ENCODE assay signal across 8 mouse cellular contexts in genomic region chr7:122015105-122015504, GRCm38 (mm10). TPM values are rescaled to one million over a fixed set of nuclear protein-coding genes. Genes with fewer than 3 reads are reported as not detected.
A peak's percentile ranks its signal among the peaks of the same experiment; 100 is the strongest.
DNase-seq lines count a peak whose midpoint lies in the region; ATAC-seq and TF ChIP-seq lines count a peak whose summit lies in the region.

No protein-coding gene starts in this region.

- peaks cover 42% of the 10 kb centered on the region for H3K4me1 ChIP-seq in intestine, embryonic 16.5 days (ENCODE audit: control insufficient read depth, insufficient read depth, low read length)
- H3K4me1 ChIP-seq in liver, postnatal 0 days (ENCODE audit: insufficient read depth): peaks cover 54% of the 10 kb centered on the region

- H3K9me3 ChIP-seq in intestine, embryonic 16.5 days (ENCODE audit: control insufficient read depth, low read length): no peaks in the 10 kb centered on the region
- no peaks in the 10 kb centered on the region for H3K9me3 ChIP-seq in liver, postnatal 0 days (ENCODE audit: low read length)

- 29% methylated on average over 8 of the region's 8 CpGs for WGBS in intestine, embryonic 16.5 days
- WGBS in liver, postnatal 0 days (ENCODE audit: insufficient replicate concordance): 40% methylated on average over 8 of the region's 8 CpGs

- DNase-seq in urinary bladder, adult 2 months (ENCODE audit: low spot score): peak; percentile 29
- no peak for DNase-seq in urinary bladder, postnatal 10 days (ENCODE audit: low spot score)
- DNase-seq in gastrocnemius, adult 8-10 months (ENCODE audit: low spot score in 2 of 2): peak; percentile 17 to 22
- DNase-seq in liver, postnatal 0 days: peak; percentile 30
- DNase-seq in yolk sac, embryonic 10.5 days (ENCODE audit: low spot score): peak; percentile 85
- DNase-seq in right cerebral cortex, postnatal 4 days: no peak

- H3K36me3 ChIP-seq in intestine, embryonic 16.5 days (ENCODE audit: control insufficient read depth, insufficient read depth, low read length): peaks cover 16% of the 10 kb centered on the region; the same call in 1 of the 2 replicates
- peaks cover 15% of the 10 kb centered on the region for H3K36me3 ChIP-seq in liver, postnatal 0 days (replicated peaks; ENCODE audit: insufficient read depth, low read length)

- TF ChIP-seq CTCF in liver, postnatal 0 days (IDR thresholded peaks at IDR 0.05; ENCODE audit: low read depth): peak; percentile 35

- no peak for TF ChIP-seq EP300 in liver, postnatal 0 days (IDR thresholded peaks at IDR 0.05; ENCODE audit: low read depth)

- H3K27me3 ChIP-seq in intestine, embryonic 16.5 days (replicated peaks; ENCODE audit: control insufficient read depth, insufficient read depth, low read length): no peaks in the 10 kb centered on the region
- no peaks in the 10 kb centered on the region for H3K27me3 ChIP-seq in liver, postnatal 0 days (ENCODE audit: insufficient read depth, low read length)

- H3K27ac ChIP-seq in intestine, embryonic 16.5 days (ENCODE audit: low read length): peak overlapping the region; percentile 79
- peak overlapping the region; percentile 75 for H3K27ac ChIP-seq in liver, postnatal 0 days (ENCODE audit: low read depth)

- H3K4me2 ChIP-seq in intestine, embryonic 16.5 days (ENCODE audit: low read depth, low read length): peak overlapping the region; percentile 41; the same call in 1 of the 2 replicates
- peak overlapping the region; percentile 58 for H3K4me2 ChIP-seq in liver, postnatal 0 days (ENCODE audit: low read depth, low read length)

- H3K9ac ChIP-seq in intestine, embryonic 16.5 days (ENCODE audit: low read depth, low read length): peak overlapping the region; percentile 55
- peak overlapping the region; percentile 53 for H3K9ac ChIP-seq in liver, postnatal 0 days (replicated peaks)

- ATAC-seq in intestine, embryonic 16.5 days: peak; percentile 59
- ATAC-seq in liver, postnatal 0 days: peak; percentile 45
- ATAC-seq in monocyte, adult 5-6 weeks (replicated peaks; ENCODE audit: insufficient number of reproducible peaks, low FRiP score, low TSS enrichment, poor library complexity, severe bottlenecking): no peak

- peak overlapping the region; percentile 15; the same call in 1 of the 2 replicates for H3K4me3 ChIP-seq in intestine, embryonic 16.5 days (ENCODE audit: low read length)
- peak overlapping the region; percentile 11; the same call in 1 of the 2 replicates for H3K4me3 ChIP-seq in liver, postnatal 0 days (ENCODE audit: low read depth, low read length)

RNA-seq across cellular contexts. Expression of gene Gga2, which starts 5.9 kb away (rescaled TPM):
- 62.1 and 62.7 TPM in 2 replicates for polyA plus RNA-seq in urinary bladder, adult 2 months (2012; rRNA removed)
- 10 to 100 TPM; 13.3 to 17.0 (median 15.2) TPM for total RNA-seq in gastrocnemius, adult 8-10 months (2022)
- polyA plus RNA-seq in intestine, embryonic 16.5 days (2015; fragmentation: Nextera tagmentation; extraction: Ambion mirVana): 118 and 132 TPM in 2 replicates
- polyA plus RNA-seq in liver, postnatal 0 days (2015; fragmentation: Nextera tagmentation; extraction: Ambion mirVana): 9.7 and 10.1 TPM in 2 replicates
- 6.1 to 7.8 TPM (median 7.4 TPM) in 3 replicates for total RNA-seq in monocyte, adult 5-6 weeks (2017)

RNA-seq across cellular contexts. Expression of gene Cog7, which starts 33.6 kb away (rescaled TPM):
- 21.8 and 23.7 TPM in 2 replicates for polyA plus RNA-seq in urinary bladder, adult 2 months (2012; rRNA removed)
- 10 to 100 TPM; 11.1 to 11.9 (median 11.6) TPM for total RNA-seq in gastrocnemius, adult 8-10 months (2022)
- 22.1 and 25.6 TPM in 2 replicates for polyA plus RNA-seq in intestine, embryonic 16.5 days (2015; fragmentation: Nextera tagmentation; extraction: Ambion mirVana)
- polyA plus RNA-seq in liver, postnatal 0 days (2015; fragmentation: Nextera tagmentation; extraction: Ambion mirVana): 4.2 and 5.4 TPM in 2 replicates
- total RNA-seq in monocyte, adult 5-6 weeks (2017): 10.6 to 15.1 TPM (median 14.6 TPM) in 3 replicates

RNA-seq across cellular contexts. Expression of gene Ubfd1, which starts 51.9 kb away (rescaled TPM):
- 25.0 and 29.8 TPM in 2 replicates for polyA plus RNA-seq in urinary bladder, adult 2 months (2012; rRNA removed)
- total RNA-seq in gastrocnemius, adult 8-10 months (2022): 10 to 100 TPM; 18.3 to 22.9 (median 21.0) TPM
- polyA plus RNA-seq in intestine, embryonic 16.5 days (2015; fragmentation: Nextera tagmentation; extraction: Ambion mirVana): 39.5 and 45.3 TPM in 2 replicates
- 10.9 and 11.0 TPM in 2 replicates for polyA plus RNA-seq in liver, postnatal 0 days (2015; fragmentation: Nextera tagmentation; extraction: Ambion mirVana)
- total RNA-seq in monocyte, adult 5-6 weeks (2017): 24.5 to 31.7 TPM (median 31.1 TPM) in 3 replicates

RNA-seq across cellular contexts. Expression of gene Ears2, which starts 52.0 kb away (rescaled TPM):
- polyA plus RNA-seq in urinary bladder, adult 2 months (2012; rRNA removed): 9.6 and 10.8 TPM in 2 replicates
- total RNA-seq in gastrocnemius, adult 8-10 months (2022): 1 to 10 TPM; 6.4 to 9.3 (median 8.0) TPM
- 19.4 and 20.7 TPM in 2 replicates for polyA plus RNA-seq in intestine, embryonic 16.5 days (2015; fragmentation: Nextera tagmentation; extraction: Ambion mirVana)
- 8.3 TPM in 2 replicates for polyA plus RNA-seq in liver, postnatal 0 days (2015; fragmentation: Nextera tagmentation; extraction: Ambion mirVana)
- 3.5 to 4.4 TPM (median 3.8 TPM) in 3 replicates for total RNA-seq in monocyte, adult 5-6 weeks (2017)

Comparison
In these comparisons a context has a peak if more than half of its experiments do, and no peak if none do; other contexts are left out.
1. DNase-seq: peak in urinary bladder, adult 2 months (single experiment), gastrocnemius, adult 8-10 months (2 of 2), liver, postnatal 0 days (single experiment) and yolk sac, embryonic 10.5 days (single experiment); none in urinary bladder, postnatal 10 days (single experiment) and right cerebral cortex, postnatal 4 days (single experiment).